Mouse (Mus musculus) lung, embryonic 16.5 days (tissue): Measurements from ENCODE around the gene Pkd1. TPM values are rescaled to one million over a fixed set of nuclear protein-coding genes. Genes with fewer than 3 reads are reported as not detected.

Experiments
- ATAC-seq: fragments of 200-750 bp; cut with Nextera tagmentation; 2 replicates; pipeline ENCODE4 v1.8.0; 2017; ENCODE audit warnings: low read depth, mild to moderate bottlenecking, moderate library complexity
- H3K27ac ChIP-seq: fragments of 300-500 bp; sonication (generic); 2 replicates; pipeline ENCODE4 v1.5.1; 2014; ENCODE audit warnings: mild to moderate bottlenecking, control low read depth, low read length
- H3K27me3 ChIP-seq: fragments of 300-500 bp; sonication (generic); 2 replicates; pipeline ENCODE4 v1.6.1; 2014; ENCODE audit warnings: low read depth, low read length, mixed read lengths; ENCODE audit not compliant: control insufficient read depth, insufficient read depth
- H3K36me3 ChIP-seq: fragments of 300-500 bp; sonication (generic); 2 replicates; pipeline ENCODE4 v1.6.1; 2014; ENCODE audit warnings: low read length; ENCODE audit not compliant: control insufficient read depth, insufficient read depth
- H3K4me1 ChIP-seq: fragments of 300-500 bp; sonication (generic); replicated peaks from 2 replicates; pipeline ENCODE4 v1.6.1; 2014; ENCODE audit warnings: low read length, mixed read lengths; ENCODE audit not compliant: control insufficient read depth, insufficient read depth
- H3K4me2 ChIP-seq: fragments of 300-500 bp; sonication (generic); 2 replicates; pipeline ENCODE4 v1.6.1; 2014; ENCODE audit warnings: low read depth, low read length, control low read depth
- H3K4me3 ChIP-seq: fragments of 300-500 bp; sonication (generic); 2 replicates; pipeline ENCODE4 v1.5.1; 2014; ENCODE audit warnings: mild to moderate bottlenecking, low read length, control low read depth
- H3K9ac ChIP-seq: fragments of 300-500 bp; sonication (generic); 2 replicates; pipeline ENCODE4 v1.6.1; 2014; ENCODE audit warnings: low read length, control low read depth
- H3K9me3 ChIP-seq: fragments of 300-500 bp; sonication (generic); 2 replicates; pipeline ENCODE4 v1.6.1; 2016; ENCODE audit warnings: low read length; ENCODE audit not compliant: control insufficient read depth
- WGBS: fragments of 180-500 bp; shearing (Covaris S2); extraction: QIAGEN DNeasy Blood & Tissue Kit; methylation state at CpG from one replicate; pipeline ENCODE4 v1.1.7; 2014; 5-methylcytosine and 5-hydroxymethylcytosine counted together
- polyA plus RNA-seq: library from polyadenylated mRNA; unstranded; fragments of >200 nt; fragmentation: Nextera tagmentation; extraction: Ambion mirVana; gene quantifications from 2 replicates; pipeline ENCODE4 v1.2.1, GENCODE M21; 2015

Pkd1 gene
- polyA plus RNA-seq, 1 experiment from 2014 or later = 21.6 TPM

DNA sequence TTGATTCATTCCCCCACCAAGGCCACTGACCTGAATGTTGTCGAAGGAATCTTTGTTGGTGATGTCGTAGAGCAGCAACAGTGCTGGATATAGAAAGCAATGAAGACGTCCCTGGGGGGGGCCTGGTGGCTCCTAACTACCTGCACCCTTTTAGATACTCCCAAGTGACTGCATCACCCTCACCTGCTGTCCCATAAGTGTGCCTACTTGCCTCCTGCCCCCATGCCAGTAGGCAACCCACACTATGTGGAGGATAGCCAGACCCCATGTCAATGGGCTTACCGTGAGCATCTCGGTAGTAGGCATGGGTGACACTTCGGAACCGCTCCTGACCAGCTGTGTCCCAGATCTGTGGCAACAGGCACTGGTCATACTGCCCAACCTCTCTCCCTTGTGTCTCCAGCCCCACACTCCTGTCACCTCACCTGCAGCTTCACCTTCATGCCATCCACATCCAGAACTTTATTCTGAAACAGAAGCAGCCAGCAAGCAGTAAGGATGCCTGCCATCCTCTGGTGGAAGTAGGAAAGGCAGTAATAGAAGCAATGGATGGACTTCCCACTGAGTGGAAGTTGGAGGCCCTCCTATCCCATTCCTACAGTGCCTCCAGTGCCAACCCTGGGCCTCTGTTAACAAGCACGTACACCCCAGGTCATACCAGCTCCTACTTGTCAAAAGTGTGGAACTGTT lies 19.1 kb upstream of the Pkd1 start:
- H3K4me1 ChIP-seq = peaks cover 38% of the 10 kb centered on the region

DNA sequence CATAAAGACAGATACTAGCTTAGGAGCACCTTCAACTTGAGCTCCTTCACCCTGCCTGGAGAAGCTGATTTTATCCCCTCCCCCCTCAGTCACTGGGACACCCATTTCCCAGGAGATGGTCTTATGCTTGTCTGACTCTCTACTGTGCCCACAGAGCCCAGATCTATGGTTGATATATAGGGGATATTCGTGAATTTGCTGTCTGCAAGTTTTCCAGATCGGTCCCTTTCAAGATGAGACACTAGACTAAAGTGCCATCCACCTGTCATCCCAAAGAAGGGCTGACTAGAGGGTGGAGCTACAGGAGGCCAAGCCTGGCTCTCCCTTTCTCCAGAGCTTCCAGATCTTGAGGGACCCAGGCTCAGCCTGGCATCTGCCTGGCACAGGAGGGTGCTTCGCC lies 18.6 kb upstream of the Pkd1 start:
- H3K27ac ChIP-seq = no peak overlapping the region
- no peaks in the 10 kb centered on the region for H3K27me3 ChIP-seq
- peaks cover 37% of the 10 kb centered on the region for H3K4me1 ChIP-seq
- H3K9ac ChIP-seq = no peak overlapping the region
- WGBS = 61% methylated on average over 3 of the region's 3 CpGs
- H3K36me3 ChIP-seq = peaks cover 10% of the 10 kb centered on the region
- no peaks in the 10 kb centered on the region for H3K9me3 ChIP-seq
- H3K4me2 ChIP-seq = no peak overlapping the region
- H3K4me3 ChIP-seq = no peak overlapping the region
- ATAC-seq = no peak

More for the DNA sequence above, 19.1 kb upstream of the Pkd1 start:
- H3K9me3 ChIP-seq = no peaks in the 10 kb centered on the region
- H3K4me3 ChIP-seq = peak overlapping the region; percentile 79
- no peak overlapping the region for H3K27ac ChIP-seq
- H3K4me2 ChIP-seq = peak overlapping the region; percentile 90; the same call in 1 of the 2 replicates
- peak overlapping the region; percentile 85 for H3K9ac ChIP-seq
- H3K27me3 ChIP-seq = no peaks in the 10 kb centered on the region
- ATAC-seq = no peak
- H3K36me3 ChIP-seq = peaks cover 10% of the 10 kb centered on the region
- WGBS = 27% methylated on average over 8 of the region's 8 CpGs

DNA sequence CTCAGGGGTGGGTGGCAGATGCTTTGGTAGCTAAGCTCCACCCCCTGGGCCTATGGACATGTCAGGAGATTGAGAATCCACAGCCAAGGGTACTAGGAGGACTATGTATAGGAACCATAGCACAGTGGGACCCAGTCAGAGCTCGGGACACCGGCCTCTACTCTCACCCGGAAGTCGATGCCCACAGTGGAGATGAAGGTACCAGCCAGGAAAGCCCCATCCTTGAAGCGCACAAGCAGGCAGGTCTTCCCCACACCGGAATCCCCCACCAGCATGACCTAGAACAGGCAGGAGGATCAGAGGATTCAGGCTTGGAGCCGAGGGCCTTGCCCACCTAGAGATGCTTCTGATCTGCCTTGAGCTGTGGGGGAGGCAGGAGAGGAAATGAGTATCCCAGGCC lies 17.6 kb upstream of the Pkd1 start:
- peaks cover 27% of the 10 kb centered on the region for H3K4me1 ChIP-seq
- H3K27me3 ChIP-seq = no peaks in the 10 kb centered on the region
- no peaks in the 10 kb centered on the region for H3K9me3 ChIP-seq
- peaks cover 10% of the 10 kb centered on the region for H3K36me3 ChIP-seq
- no peak for ATAC-seq
- H3K9ac ChIP-seq = no peak overlapping the region
- H3K4me3 ChIP-seq = no peak overlapping the region
- no peak overlapping the region for H3K4me2 ChIP-seq
- WGBS = 66% methylated on average over 7 of the region's 7 CpGs
- H3K27ac ChIP-seq = no peak overlapping the region

DNA sequence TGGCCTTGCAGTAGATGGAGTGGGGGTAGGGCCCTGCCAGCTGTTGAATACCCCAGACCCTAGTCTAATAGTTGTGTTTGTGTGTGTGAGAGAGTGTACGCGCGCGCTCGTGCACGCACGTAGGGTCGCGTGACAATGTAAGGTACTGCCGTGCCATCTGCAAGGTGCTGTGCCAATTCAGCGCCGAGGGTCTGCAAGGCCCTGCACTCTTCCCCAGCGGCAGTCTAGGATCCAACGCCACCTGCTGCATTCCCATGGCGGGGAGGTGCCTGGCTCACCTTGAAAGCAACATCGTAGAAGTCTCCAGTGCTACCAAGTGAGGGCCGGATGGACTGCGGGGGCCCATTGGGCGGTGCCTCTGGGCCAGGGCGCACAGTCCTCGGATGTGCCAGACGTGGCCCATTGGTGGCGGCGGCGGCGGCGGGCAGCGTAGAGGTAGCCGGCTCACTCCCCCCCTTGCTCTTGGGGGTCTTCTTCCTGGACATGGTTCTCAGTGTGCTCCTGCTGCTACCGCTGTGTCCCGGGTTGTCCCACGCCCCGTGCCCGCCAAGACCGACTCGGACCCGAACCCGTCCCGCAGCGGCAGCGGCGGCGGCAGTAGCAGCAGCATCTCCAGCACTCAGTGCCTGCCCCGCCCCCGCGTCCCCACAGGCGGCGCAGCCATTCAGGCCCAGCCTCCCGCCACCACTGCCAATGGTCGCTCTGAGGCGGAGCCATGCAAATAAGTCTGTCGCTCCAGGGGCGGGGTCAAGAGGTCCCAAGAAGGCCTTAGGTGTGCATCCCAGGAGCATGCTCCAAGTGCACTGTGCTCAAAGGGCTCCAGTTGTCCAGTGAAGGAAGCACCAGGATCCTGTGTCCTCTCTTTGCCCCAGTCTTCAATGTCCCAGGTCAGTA lies 16.3 kb upstream of the Pkd1 start:
- Histone ChIP-seq H3K4me2 (peak overlapping the region; percentile 75), H3K4me1 (peaks cover 29% of the 10 kb centered on the region), H3K4me3 (peak overlapping the region; percentile 48), H3K27me3 (no peaks in the 10 kb centered on the region), H3K36me3 (peaks cover 10% of the 10 kb centered on the region), H3K27ac (no peak overlapping the region), H3K9me3 (no peaks in the 10 kb centered on the region), H3K9ac (peak overlapping the region; percentile 58)
- peak; percentile 67 for ATAC-seq
- 10% methylated on average over 53 of the region's 53 CpGs for WGBS

DNA sequence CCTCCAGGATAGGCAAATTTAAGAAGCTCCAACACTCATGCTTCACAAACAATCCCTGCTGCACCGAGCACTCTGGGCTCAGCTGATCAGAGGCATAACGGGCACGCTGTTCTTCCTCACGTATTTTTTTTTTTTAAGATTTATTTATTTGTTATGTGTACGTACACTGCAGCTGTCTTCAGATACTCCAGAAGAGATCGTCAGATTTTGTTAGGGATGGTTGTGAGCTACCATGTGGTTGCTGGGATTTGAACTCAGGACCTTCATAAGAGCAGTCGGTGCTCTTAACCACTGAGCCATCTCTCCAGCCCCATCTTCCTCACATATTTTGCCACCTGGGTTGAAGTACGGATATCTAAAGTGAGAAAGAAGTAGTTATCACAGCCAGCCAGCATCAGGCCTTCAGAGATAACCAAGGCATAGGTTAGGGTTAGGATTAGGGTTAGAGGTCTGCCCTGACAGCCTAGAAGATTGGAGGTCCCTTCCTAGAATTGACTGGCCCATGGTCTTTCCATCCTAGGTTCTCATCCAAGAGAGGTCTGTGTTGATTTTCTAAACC lies 15.4 kb upstream of the Pkd1 start, which contains the start of gene Rab26:
TSS of gene Rab26 (minus strand) at position 51 of the 559 bp plus-strand sequence.
- H3K27ac ChIP-seq = no peak within 1 kb of the TSS
- 82% methylated on average over 8 of the region's 8 CpGs for WGBS

DNA sequence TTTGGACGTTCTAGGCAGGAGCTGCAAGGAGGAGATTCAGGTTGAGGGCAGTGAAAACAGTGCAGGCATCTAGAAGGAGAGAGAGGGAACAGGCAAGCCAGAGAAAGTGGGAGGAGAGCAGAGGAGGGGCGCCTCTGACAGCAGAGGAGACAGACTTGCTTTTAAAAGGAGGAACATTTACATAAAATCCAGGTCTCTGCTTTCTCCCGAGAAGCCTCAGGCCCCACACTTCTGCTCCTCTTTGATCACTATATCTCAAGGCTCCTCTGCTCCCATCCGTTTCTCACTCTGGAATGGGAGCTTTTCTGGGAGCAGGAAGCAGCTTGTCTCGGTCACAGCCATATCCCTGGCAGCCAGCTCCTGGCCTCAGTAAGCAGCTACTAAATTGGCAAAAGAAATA lies 14.3 kb upstream of the Pkd1 start:
- ATAC-seq = no peak
- Histone ChIP-seq H3K4me2 (no peak overlapping the region), H3K27ac (no peak overlapping the region), H3K27me3 (no peaks in the 10 kb centered on the region), H3K4me3 (no peak overlapping the region), H3K4me1 (peaks cover 16% of the 10 kb centered on the region), H3K9me3 (no peaks in the 10 kb centered on the region), H3K36me3 (0 out of 2 replicates have a peak, but pooled peaks cover 1% of the 10 kb centered on the region), H3K9ac (no peak overlapping the region)
- 42% methylated on average over 5 of the region's 5 CpGs for WGBS

More for the DNA sequence above, 15.4 kb upstream of the Pkd1 start, which contains the start of gene Rab26:
- no peaks in the 10 kb centered on the region for H3K9me3 ChIP-seq
- H3K4me1 ChIP-seq = peaks cover 26% of the 10 kb centered on the region
- H3K36me3 ChIP-seq = peaks cover 10% of the 10 kb centered on the region
- peak within 1 kb of the TSS; percentile 75 for H3K4me2 ChIP-seq
- H3K27me3 ChIP-seq = no peaks in the 10 kb centered on the region
- peak within 1 kb of the TSS; percentile 58 for H3K9ac ChIP-seq
- ATAC-seq = no peak
- H3K4me3 ChIP-seq = peak within 1 kb of the TSS; percentile 48

DNA sequence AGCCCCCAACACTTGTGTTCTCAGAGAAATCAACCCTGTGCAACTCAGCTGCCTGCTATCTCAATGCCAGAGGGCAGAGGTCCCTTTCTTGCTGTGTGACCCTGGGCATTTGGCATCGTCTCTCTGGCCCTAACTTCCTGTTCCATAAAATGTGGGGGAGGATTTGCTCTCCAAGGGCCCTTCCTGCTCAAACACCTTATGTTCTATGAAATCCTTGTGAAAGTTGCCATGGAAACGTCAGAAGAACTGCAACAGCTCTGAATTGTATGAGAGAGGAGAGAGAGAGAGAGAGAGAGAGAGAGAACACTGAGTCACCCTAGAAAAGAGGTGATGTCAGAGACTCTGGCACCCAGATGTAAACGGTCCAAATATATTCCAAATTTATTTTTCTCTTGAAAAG lies 12.1 kb upstream of the Pkd1 start:
- 0 out of 2 replicates have a peak, but pooled peaks have one; percentile 26 for ATAC-seq
- H3K9me3 ChIP-seq = no peaks in the 10 kb centered on the region
- peak overlapping the region; percentile 5; the same call in 1 of the 2 replicates for H3K27ac ChIP-seq
- H3K4me1 ChIP-seq = peaks cover 12% of the 10 kb centered on the region
- H3K4me3 ChIP-seq = no peak overlapping the region
- H3K4me2 ChIP-seq = no peak overlapping the region
- no peak overlapping the region for H3K9ac ChIP-seq
- H3K27me3 ChIP-seq = no peaks in the 10 kb centered on the region
- 13% methylated on average over 3 of the region's 3 CpGs for WGBS
- H3K36me3 ChIP-seq = no peaks in the 10 kb centered on the region

DNA sequence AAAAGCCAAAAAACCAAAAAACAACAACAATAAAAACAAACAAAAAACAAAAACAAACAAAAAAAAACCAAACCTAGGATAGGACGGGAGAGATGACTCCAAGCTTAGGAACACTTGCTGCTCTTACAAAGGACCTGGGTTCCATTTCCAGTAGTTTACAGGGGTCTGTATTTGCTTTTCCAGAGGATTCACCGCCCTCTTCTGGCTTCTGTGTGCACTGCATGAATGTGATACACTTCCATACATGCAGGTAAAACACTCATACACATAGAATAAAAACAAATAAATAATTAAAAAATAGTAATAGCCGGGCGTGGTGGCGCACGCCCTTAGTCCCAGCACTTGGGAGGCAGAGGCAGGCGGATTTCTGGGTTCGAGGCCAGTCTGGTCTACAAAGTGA lies 10.7 kb upstream of the Pkd1 start:
- H3K27me3 ChIP-seq = no peaks in the 10 kb centered on the region
- H3K27ac ChIP-seq = no peak overlapping the region
- H3K9me3 ChIP-seq = no peaks in the 10 kb centered on the region
- no peak overlapping the region for H3K4me2 ChIP-seq
- no peaks in the 10 kb centered on the region for H3K36me3 ChIP-seq
- 63% methylated on average over 8 of the region's 8 CpGs for WGBS
- no peak overlapping the region for H3K9ac ChIP-seq
- H3K4me3 ChIP-seq = no peak overlapping the region
- H3K4me1 ChIP-seq = peaks cover 2% of the 10 kb centered on the region; the same call in 1 of the 2 replicates
- ATAC-seq = no peak

DNA sequence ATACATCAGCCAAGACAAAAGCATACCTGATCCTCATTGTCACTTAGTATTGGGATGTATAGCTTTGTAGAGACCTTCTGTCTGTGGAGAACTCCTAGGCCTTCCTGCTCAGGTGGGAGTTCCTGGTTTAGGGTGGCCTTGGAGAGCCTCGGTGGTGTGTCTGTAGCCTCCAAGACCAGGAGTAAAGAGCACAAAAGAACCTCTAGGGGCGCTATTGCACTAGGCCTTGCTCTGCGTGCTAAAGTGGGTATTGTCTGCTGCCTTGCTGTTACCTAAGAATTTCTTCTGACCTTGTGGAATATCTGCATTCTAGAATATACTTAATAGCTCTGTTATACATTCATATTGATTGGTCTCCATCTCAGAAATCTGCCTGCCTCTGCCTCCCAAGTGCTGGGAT lies 9.3 kb upstream of the Pkd1 start:
- Histone ChIP-seq H3K4me1 (peaks cover 2% of the 10 kb centered on the region; the same call in 1 of the 2 replicates), H3K36me3 (no peaks in the 10 kb centered on the region), H3K9ac (no peak overlapping the region), H3K4me3 (no peak overlapping the region), H3K9me3 (no peaks in the 10 kb centered on the region), H3K4me2 (no peak overlapping the region), H3K27me3 (no peaks in the 10 kb centered on the region), H3K27ac (no peak overlapping the region)
- WGBS = 9% methylated on average over 3 of the region's 3 CpGs
- peak; percentile 45; the same call in 1 of the 2 replicates for ATAC-seq
